Mouse (Mus musculus) left cerebral cortex, postnatal 14 days (tissue): ENCODE results near the gene 1110008P14Rik. TPM values are rescaled to one million over a fixed set of nuclear protein-coding genes. Genes with fewer than 3 reads are reported as not detected.
"Not testable (repeated sequence)": the region's sequence is repeated elsewhere in the genome, so short reads cannot be mapped to it uniquely, and the experiment has no call there.

ENCODE experiments used
- DNase-seq, 2 experiments: peaks; one replicate each; pipeline ENCODE4 v3.0.0; 2021 to 2022; ENCODE audit warnings: low spot score in 2 of 2, mixed read lengths in 1 of 2
- intact Hi-C: fragments of 180-260 bp; cut with DNase I; formaldehyde crosslinking; loops from one replicate; pipeline ENCODE4 v1.15.1; 2025
- total RNA-seq, 2 experiments: library from RNA; stranded (reverse); gene quantifications; 2 replicates each; pipeline ENCODE4 v1.2.3; 2021

1110008P14Rik gene
- total RNA-seq, 2 experiments from 2014 or later: 265 to 282 TPM

GRCm38 (mm10) chr2:32375317-32375940 lies 6.3 kb downstream of the 1110008P14Rik start:
- intact Hi-C loops: no loop called here
- no peak for DNase-seq

DNA sequence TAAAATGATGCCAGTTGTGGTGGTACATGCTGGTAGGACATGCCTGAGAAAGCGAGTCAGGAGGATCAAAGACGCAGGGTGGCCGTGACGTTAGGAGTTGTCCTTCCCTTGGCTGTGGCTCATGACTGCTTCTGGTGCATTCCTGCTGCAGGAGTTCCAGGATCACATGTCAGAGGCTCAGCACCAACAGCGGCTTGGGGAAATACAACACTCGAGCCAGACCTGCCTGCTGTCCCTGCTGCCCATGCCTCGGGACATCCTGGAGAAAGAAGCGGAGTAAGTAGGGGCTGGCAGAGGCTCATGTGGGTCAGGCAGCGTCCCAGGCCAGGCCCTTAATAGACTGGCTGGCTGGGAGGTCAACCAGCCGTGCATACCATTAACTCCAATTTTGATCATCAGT lies 7.5 kb downstream of the 1110008P14Rik start:
- no peak for DNase-seq
- intact Hi-C loops: no loop called here

DNA sequence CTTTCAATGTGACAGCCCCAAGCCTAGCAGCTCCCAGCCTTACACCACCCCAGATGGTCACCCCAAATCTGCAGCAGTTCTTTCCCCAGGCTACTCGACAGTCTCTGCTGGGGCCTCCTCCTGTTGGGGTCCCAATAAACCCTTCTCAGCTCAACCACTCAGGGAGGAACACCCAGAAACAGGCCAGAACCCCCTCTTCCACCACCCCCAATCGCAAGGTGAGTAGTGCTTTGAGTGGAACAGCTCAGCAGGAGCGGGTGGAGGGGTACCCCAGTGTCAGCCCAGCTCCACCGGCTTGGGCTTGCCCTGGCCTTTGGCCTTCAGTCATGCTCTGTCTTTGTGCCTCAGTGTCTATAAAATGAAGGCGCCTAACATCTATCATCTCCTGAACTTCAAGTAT lies 14.4 kb downstream of the 1110008P14Rik start:
- intact Hi-C loops: no loop called here

GRCm38 (mm10) chr2:32364121-32364520 lies 17.6 kb downstream of the 1110008P14Rik start:
- no peak for DNase-seq
- intact Hi-C loops: no loop called here

More for the DNA sequence above, 14.4 kb downstream of the 1110008P14Rik start:
- no peak for DNase-seq

DNA sequence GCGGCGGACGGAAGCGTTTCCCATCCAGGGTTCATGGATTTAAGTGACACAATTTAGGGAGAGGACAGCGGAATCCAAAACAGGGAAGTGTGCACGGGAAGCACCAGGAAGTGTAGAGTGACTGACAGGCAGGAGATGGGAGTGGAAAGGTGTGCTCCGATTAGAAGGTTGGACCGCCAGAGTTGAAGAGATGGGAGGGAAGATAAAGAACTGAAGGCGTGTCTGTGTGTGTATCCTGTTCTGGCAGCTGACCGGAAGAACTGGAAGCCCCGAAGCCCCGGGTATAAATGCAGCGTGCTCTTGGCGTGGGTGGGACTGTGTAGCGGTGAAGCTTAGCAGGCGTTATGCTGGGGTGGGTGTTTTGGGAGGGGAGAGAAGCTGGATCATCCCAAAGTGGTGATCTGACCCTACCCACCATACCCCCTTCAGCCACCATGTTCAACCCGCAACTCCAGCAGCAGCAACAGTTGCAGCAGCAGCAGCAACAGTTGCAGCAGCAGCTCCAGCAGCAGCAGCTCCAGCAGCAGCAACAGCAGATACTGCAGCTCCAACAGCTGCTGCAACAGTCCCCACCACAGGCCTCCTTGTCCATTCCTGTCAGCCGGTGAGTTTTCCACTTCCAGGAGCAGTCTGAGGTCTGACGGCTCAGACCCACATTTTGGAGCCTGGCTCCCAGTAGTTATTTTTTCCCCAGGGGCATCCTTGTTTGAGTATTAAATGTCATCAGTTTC lies 18.2 kb downstream of the 1110008P14Rik start:
- no peak for DNase-seq
- intact Hi-C loops: no loop called here

GRCm38 (mm10) chr2:32362817-32363340 lies 18.9 kb downstream of the 1110008P14Rik start:
- intact Hi-C loops: no loop called here
- DNase-seq: peak; percentile 88 to 91

GRCm38 (mm10) chr2:32362274-32362673 lies 19.5 kb downstream of the 1110008P14Rik start:
- intact Hi-C loops: not testable (repeated sequence)

DNA sequence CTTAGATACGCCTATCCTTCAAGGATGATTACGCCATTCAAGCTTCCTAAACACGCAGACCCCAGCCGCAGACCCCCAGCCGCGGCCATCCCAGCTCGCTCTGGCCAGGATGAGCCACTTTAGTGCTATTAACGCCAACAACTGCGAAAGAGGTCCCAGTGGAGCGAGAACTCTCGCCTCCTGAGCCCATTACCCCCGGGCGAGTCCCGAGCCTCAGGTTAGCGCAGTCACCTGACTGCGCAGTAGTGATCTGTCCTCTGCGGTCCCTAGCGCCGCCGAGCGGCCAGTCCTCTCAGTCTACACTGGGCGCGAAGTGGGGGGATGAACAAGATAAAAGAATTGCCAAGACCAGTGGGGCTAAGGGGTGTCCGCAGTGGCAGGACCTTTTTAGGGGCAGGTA lies 20.3 kb downstream of the 1110008P14Rik start:
- intact Hi-C loops: no loop called here
- DNase-seq: peak; percentile 75 to 77

More at GRCm38 (mm10) chr2:32362274-32362673, 19.5 kb downstream of the 1110008P14Rik start:
- not testable (repeated sequence) for DNase-seq

DNA sequence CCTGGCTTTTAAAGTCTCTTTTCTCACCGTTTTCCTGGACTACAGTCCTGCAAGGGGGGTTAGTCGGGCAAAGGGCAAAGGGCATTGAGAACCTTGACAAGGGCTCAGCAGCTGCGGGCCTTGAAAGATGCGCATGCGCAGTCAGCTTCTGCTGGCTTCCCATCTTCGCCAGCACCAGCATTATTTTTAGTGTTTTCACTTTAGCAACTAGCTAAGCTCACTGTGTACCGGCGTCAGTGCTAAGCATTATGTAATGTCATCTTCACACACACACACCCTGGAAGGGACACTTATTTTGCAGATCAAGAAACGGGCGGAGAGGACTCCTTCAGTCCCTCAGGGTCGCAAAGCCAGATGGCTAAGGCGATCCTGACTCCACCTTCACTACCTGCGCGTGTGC lies 21.0 kb downstream of the 1110008P14Rik start:
- DNase-seq: peak; percentile 86 to 89

DNA sequence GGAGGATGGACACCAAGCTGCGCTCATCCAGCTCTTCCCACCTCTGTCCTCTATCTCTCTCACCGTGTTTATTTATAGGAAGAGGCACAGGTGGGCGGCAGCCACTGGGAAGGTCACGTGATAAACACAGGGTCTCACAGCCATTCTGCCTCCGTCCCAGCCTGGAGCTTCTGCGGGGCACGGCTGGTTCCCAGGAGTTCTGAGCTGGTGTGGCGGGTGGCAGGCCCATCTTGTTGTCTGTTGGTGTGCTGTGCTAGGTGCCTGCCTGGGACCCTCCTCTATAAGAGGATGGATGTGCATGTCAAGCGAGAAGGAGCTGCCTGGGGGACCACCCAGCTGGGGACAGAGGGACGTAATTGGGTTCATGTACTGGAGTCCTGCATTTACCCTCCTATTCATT lies 23.4 kb downstream of the 1110008P14Rik start:
- intact Hi-C loops: no loop called here
- no peak for DNase-seq

More for the DNA sequence above, 21.0 kb downstream of the 1110008P14Rik start:
- intact Hi-C loops: no loop called here

- intact Hi-C loops: no loop called here
Measured at GRCm38 (mm10) chr2:32357710-32358109, 24.0 kb downstream of the 1110008P14Rik start.

DNA sequence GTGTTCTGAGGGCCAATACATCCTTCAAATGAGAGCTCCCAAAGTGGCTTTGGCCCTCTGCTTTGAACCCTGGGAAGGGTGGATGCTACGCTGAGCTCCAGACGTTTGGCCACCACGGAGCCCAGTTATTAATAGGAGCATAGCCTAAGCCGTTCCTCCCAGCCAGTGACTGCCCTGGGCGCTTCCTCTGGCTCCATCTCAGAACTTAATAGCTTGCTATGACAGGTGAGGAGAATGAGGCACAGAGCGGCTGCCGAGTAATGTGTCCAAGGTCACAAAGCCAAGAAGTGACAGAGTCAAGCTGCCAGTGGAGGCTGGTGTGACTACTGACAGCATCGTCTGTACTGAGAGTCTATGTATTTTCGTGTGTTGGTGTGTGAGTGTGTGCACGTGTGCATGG lies 25.5 kb downstream of the 1110008P14Rik start:
- DNase-seq: no peak
- intact Hi-C loops: no loop called here

More at GRCm38 (mm10) chr2:32357710-32358109, 24.0 kb downstream of the 1110008P14Rik start:
- DNase-seq: no peak

DNA sequence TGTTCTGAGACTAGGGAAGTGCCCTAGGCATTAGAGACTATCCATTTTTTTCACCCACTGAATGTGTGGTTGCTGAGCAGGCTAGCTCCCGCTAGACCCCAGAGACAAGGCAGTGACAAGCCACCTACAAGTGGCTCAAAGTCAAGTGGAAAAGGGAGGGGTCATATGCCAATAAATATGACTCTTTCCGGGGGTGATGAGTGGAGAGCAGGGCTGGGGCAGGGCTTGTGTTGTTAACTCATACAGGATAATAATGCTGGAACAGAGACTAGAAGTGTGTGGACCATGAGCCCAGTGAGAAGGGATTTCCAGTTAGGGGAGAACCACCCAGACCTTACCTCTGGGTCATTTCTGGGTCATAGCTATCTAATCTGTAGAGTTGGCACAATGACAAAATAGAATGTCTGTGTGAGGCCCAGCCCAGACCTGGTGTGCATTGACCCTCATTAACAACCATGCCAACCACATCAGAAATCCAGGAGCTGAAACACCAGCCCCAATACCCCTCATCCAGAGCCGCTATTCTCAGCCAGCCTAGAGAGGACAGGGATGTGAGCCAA lies 27.3 kb downstream of the 1110008P14Rik start:
- no peak for DNase-seq
- intact Hi-C loops: no loop called here

DNA sequence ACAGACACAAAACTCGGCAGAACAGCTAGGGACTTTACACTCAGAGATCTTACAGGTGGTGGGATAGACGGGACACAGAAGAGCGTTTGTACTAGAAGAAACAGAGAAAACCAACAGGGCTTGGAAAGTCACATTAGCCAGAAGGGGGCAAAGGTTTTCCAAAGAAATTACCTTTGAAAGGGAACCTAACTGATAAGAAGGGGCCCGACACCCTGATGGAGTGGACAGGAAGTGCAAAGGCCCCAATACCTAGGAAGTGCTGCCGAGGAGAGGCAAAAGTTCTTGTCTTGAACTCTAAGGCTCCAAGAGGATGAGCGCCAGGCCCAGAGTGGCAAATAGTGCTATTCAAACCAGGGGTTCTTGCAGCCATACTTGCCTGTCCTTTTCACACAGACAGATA lies 27.9 kb downstream of the 1110008P14Rik start:
- no peak for DNase-seq
- intact Hi-C loops: no loop called here

DNA sequence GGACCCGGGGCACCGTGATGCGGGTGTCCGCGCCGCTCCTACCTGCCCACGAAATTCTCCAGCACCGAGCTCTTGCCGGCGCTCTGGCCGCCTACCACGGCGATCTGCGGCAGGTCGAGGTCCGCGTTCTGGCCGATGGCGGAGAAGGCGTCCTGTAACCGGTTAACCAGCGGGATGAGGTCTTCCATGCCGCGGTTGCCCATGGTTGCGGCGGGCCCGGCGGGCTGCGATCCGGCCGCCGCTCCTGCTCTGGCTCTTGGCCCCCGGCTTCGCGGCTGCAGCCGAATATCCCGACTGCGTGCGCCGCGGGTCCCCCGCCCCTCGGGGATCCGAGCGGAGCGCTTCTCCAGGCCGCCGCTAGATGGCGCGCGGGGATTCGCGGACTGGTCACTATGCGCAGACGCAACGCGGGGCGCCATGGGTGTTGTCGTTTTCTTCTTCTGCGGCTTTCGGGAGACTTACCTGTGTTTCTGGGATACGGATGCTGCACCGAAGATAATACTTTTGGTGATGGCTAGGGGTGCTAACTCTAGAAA lies 28.7 kb downstream of the 1110008P14Rik start, which contains the start of gene Dnm1:
TSS of gene Dnm1 (minus strand) at position 332 of the 536 bp plus-strand sequence.
- intact Hi-C loops: no loop called here
- peak; percentile 95 to 96 for DNase-seq

DNA sequence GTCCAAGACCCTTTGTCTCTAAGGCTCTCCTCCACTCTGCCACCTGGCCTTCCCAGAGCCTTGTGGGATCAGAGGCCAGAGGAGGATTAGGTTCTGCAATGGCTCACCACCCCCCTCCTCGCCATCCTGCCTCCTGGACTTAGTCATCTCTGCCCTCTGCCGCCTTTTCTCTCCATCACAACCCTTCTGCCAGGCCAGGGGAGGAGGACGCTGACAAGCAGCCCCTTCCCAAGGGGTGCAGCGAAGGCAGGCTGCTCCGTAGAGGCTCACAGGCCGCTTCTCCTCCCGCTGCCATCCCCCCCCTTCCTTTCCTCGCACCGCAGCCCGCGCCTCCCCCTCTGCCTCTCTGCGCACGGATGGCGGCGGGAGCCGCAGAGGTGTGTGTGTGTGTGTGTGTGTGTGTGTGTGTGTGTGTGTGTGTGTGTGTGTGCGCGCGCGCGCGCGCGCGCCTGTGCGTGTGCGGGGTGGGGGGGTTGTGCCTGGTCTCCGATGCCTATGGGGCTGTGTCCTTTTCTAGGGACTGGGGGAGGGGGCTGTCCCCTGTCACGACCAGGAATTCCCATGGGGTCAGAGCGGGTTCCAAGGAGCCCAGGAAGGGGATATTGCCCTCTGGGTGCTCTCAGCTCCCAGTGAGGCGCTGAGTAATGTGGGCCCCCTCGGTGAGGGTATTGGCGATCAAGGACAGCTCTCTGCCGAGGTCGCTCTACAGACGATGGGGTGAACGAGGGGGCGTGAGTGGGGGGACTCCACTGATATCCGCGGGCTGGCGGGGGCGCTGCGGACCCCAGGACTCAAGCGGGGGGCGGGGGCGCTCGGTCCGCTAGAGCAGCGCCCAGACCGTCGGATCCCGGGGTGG lies 29.4 kb downstream of the 1110008P14Rik start, which contains the start of gene Ciz1:
TSS of gene Ciz1 (plus strand) at position 177 of the 856 bp plus-strand sequence.
- intact Hi-C loops: no loop called here
- DNase-seq: peak; percentile 68 to 70

DNA sequence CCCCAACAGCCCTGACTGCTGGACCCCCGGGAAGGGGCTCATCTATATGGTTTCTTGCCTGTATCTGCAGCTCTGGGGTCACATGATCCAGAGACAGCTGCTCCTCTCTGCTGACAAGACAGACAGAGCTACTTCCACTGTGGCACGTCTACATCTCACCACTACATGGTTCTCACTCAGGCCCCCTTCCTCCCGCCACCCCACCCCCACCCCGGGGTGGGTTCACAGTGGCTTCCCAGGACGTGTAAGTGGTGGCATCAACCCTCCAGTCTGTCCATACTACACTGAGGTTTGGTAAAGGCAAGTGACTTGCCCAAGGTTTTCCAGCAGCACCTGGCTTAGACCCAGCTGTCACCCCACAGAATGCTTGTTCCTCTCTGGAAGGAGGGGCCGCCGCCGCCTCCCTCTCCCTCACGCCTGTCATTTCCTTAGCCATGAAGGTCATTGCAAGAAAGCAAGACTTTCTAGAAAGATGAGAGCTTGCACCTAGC lies 30.2 kb downstream of the 1110008P14Rik start:
- intact Hi-C loops: no loop called here
- peak in 1 of 2 experiments; percentile 49 for DNase-seq

DNA sequence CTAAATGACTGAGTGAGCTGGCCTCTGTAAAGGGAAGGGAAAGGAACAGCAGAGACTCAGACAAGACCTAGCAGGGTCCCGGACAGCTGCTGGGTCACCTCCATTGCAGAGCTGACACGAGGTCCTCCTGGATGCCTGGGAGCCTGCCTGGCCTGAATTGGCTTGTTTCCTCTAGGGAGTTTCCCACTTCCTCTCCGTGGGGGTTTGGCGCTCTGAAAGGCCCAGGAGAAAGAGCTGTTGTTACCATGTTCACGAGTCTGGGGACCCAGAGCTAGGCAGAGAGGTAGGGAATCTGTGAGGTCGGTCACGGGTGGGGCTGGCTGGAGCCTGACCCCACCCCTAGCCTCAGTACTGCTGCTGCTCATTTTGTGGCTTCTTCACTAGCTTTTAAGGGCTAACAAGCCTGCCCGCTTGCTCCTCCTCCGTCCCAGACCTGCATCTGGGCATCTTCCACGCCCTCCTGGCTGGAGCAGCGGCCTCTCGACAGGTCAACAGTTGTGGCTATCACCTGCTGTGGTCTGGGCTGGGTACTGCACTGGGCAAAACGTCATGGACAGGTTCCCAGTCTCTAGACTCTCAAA lies 31.2 kb downstream of the 1110008P14Rik start:
- intact Hi-C loops: no loop called here
- no peak for DNase-seq
